Mouse (Mus musculus) liver, embryonic 11.5 days (tissue): ENCODE data around the gene Bcl9l. TPM values are rescaled to one million over a fixed set of nuclear protein-coding genes. Genes with fewer than 3 reads are reported as not detected.

Experiments used
- ATAC-seq: fragments of 200-750 bp; cut with Nextera tagmentation; replicated peaks from 2 replicates; pipeline ENCODE4 v1.8.0; 2017; ENCODE audit warnings: moderate number of reproducible peaks, mild to moderate bottlenecking, moderate TSS enrichment, moderate library complexity; ENCODE audit not compliant: low FRiP score
- DNase-seq: peaks from one replicate; pipeline ENCODE4 v3.0.0-alpha.2; 2017; ENCODE audit warnings: low spot score
- H3K27ac ChIP-seq: fragments of 300-500 bp; sonication (generic); 2 replicates; pipeline ENCODE4 v1.5.1; 2014; ENCODE audit warnings: mild to moderate bottlenecking, low read depth, low read length, control low read depth
- H3K27me3 ChIP-seq: fragments of 300-500 bp; sonication (generic); replicated peaks from 2 replicates; pipeline ENCODE4 v1.6.1; 2014; ENCODE audit warnings: low read length, mixed read lengths; ENCODE audit not compliant: control insufficient read depth, insufficient read depth
- H3K36me3 ChIP-seq: fragments of 300-500 bp; sonication (generic); 2 replicates; pipeline ENCODE4 v1.6.1; 2014; ENCODE audit warnings: mild to moderate bottlenecking, low read length, moderate library complexity, mixed read lengths; ENCODE audit not compliant: control insufficient read depth, insufficient read depth
- H3K4me1 ChIP-seq: fragments of 300-500 bp; sonication (generic); replicated peaks from 2 replicates; pipeline ENCODE4 v1.6.1; 2014; ENCODE audit warnings: low read length, mixed read lengths; ENCODE audit not compliant: control insufficient read depth, insufficient read depth
- H3K4me2 ChIP-seq: fragments of 300-500 bp; sonication (generic); 2 replicates; pipeline ENCODE4 v1.6.1; 2014; ENCODE audit warnings: mild to moderate bottlenecking, control low read depth, moderate library complexity
- H3K4me3 ChIP-seq: fragments of 300-500 bp; sonication (generic); 2 replicates; pipeline ENCODE4 v1.5.1; 2014; ENCODE audit warnings: low read depth, low read length, control low read depth
- H3K9ac ChIP-seq: fragments of 300-500 bp; sonication (generic); 2 replicates; pipeline ENCODE4 v1.6.1; 2014; ENCODE audit warnings: low read depth, low read length, control low read depth
- H3K9me3 ChIP-seq: fragments of 300-500 bp; sonication (generic); 2 replicates; pipeline ENCODE4 v1.6.1; 2016; ENCODE audit warnings: low read length, inconsistent platforms, mixed read lengths; ENCODE audit not compliant: control insufficient read depth
- WGBS: fragments of 180-500 bp; shearing (Covaris S2); extraction: QIAGEN DNeasy Blood & Tissue Kit; methylation state at CpG from one replicate; pipeline ENCODE4 v1.1.7; 2014; 5-methylcytosine and 5-hydroxymethylcytosine counted together
- polyA plus RNA-seq: library from polyadenylated mRNA; unstranded; fragments of >200 nt; fragmentation: Nextera tagmentation; extraction: Ambion mirVana; gene quantifications from 2 replicates; pipeline ENCODE4 v1.2.1, GENCODE M21; 2014

The Bcl9l gene
- polyA plus RNA-seq, 1 experiment from 2014 or later = 5.0 TPM

DNA sequence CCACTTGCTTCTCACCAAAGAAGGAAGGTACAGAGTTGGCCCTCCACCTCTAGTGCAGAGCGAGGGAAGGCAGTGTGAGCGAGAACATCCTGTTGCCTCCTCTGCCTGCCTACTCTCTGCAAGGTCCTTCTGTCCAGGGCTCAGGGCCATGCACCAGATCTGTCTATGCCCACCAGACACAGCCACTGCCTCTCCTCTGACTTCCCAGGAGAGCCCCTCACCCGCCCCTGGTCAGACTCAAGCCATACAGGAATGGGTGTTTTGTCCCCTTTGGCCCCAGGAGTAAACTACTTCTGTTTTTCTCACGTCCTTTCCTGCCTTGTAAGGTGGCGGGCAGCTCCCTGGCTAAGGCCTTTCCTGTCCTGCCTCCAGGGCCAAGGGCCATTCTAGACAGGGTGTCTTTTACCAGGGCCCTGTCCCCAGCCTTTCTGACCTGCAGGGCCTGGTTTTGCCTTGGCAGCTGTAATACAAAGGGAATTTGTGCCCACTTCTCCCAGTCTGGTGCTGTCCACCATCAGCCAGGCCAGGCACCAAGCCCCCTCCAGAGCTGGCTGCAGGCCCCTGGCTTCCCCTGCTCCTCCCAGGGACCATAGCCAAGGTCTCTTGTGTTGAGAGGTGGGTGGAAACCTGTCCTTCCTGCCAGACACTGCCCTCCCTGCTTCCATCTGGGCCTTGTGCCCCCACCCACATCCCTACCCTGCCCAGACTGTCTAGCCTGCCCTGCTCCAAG lies 28.4 kb downstream of the Bcl9l start:
- DNase-seq (no peak), ATAC-seq (no peak)
- Histone ChIP-seq H3K36me3 (peaks cover 8% of the 10 kb centered on the region; the same call in 1 of the 2 replicates), H3K9me3 (no peaks in the 10 kb centered on the region), H3K27me3 (no peaks in the 10 kb centered on the region), H3K4me2 (no peak overlapping the region), H3K9ac (no peak overlapping the region), H3K4me1 (peaks cover 20% of the 10 kb centered on the region), H3K4me3 (no peak overlapping the region), H3K27ac (0 out of 2 replicates have a peak overlapping the region, but pooled peaks have one; percentile 3)
- WGBS = 73% methylated on average over 5 of the region's 5 CpGs

DNA sequence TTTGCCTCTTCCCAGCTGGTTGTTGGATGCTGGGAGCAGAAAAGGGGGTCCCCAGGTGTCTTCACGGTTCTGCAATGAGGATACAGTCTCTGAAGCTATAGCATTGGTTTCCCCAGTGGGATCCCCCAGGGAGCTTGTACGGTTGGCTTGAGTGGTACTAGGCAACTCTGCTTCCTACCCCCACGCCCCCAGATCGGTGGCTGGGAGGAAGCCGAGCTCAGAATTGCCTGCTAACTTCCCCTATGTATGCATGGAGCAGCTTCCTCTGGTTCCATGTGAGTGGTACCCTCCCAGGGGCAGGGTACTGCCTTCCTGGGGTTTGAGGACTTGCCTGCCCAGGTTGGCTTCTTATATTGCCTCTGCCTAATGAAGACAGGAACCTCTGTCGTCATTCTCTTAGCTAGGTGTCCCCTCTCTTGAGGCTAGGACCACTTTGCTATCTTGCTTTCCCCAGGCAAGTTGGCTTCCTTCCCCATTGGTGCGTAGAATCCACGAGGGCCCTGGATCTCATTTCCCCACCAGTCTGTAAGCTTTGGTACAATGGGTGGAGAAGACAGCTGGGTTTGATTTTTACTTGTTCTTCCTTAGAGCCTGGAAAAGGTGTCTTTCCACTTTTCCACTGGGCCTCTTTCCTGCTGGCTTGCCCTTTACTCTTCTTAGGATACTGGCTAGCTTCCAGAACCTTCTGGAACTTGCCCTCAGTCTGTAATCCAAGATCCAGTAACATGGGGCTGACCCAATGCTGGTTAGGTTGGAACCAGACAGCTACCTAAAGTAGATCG lies 29.5 kb downstream of the Bcl9l start:
- DNase-seq = no peak
- Histone ChIP-seq H3K27me3 (no peaks in the 10 kb centered on the region), H3K4me1 (peaks cover 20% of the 10 kb centered on the region)

DNA sequence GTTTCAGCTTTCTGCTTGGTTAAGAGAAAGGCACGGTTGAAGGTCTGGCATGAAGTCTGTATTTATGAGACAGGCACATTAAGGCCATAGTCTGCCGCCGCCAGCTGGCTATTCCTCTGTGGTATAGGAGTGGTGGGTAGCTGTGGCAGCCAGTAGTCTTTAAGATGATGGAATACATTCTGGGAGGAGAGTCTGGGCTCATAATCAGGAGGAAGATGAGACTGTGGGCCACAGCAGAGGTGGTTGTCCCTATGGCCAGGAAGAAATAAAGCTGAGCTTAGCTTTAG lies 30.0 kb downstream of the Bcl9l start:
- 89% methylated on average over 3 of the region's 3 CpGs for WGBS
- H3K27me3 ChIP-seq = no peaks in the 10 kb centered on the region

More for the DNA sequence above, 29.5 kb downstream of the Bcl9l start:
- no peaks in the 10 kb centered on the region for H3K9me3 ChIP-seq
- H3K27ac ChIP-seq = no peak overlapping the region
- H3K9ac ChIP-seq = no peak overlapping the region
- no peak overlapping the region for H3K4me3 ChIP-seq
- ATAC-seq = no peak
- H3K36me3 ChIP-seq = peaks cover 2% of the 10 kb centered on the region; the same call in 1 of the 2 replicates
- H3K4me2 ChIP-seq = no peak overlapping the region
- 45% methylated on average over 9 of the region's 9 CpGs for WGBS

DNA sequence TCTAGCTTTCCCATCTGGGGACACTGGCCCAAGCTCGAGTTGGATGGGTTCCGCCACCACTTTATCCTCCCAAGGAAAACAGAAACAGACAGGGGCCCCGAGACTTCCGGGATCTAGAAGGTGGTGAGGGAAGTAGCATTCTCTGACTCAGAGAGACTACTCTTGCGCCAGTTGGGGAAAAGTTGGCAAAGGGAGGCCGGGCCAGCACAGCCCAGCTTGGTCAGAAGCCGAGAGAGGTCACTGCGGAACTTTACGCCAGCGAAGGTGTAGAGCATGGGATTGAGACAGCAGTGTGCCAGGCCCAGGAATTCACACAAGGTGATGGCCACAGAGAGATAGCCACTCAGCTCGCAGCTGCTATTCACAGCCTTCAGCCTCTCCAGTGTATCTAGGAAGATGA lies 30.5 kb downstream of the Bcl9l start:
- Histone ChIP-seq H3K4me3 (no peak overlapping the region), H3K36me3 (no peaks in the 10 kb centered on the region), H3K4me1 (peaks cover 20% of the 10 kb centered on the region), H3K9me3 (no peaks in the 10 kb centered on the region), H3K4me2 (no peak overlapping the region), H3K27ac (no peak overlapping the region), H3K27me3 (no peaks in the 10 kb centered on the region), H3K9ac (no peak overlapping the region)
- DNase-seq (no peak), ATAC-seq (no peak)
- 79% methylated on average over 11 of the region's 11 CpGs for WGBS

More for the DNA sequence above, 30.0 kb downstream of the Bcl9l start:
- H3K9ac ChIP-seq = no peak overlapping the region
- H3K27ac ChIP-seq = no peak overlapping the region
- peaks cover 20% of the 10 kb centered on the region for H3K4me1 ChIP-seq
- no peak for ATAC-seq
- no peak overlapping the region for H3K4me3 ChIP-seq
- no peak overlapping the region for H3K4me2 ChIP-seq
- H3K9me3 ChIP-seq = no peaks in the 10 kb centered on the region
- no peaks in the 10 kb centered on the region for H3K36me3 ChIP-seq
- no peak for DNase-seq

DNA sequence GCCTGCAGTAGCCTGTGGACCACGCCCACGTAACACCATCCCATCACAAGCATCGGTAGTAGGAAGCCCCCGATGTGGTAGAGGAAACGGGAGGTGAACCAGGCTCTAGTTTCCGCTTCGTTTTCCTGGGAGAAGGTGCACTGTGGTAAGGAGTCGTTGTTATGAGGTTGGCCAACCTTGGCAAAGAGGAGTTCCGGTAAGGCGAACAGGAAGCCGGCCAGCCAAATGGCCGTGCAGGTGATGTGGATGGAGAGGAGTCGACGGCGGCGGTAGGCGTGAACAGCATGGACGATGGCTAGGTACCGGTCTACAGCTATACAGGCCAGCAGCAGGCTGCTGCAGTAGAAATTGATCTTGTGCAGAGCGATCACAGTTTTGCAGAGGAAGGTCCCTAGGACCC lies 31.0 kb downstream of the Bcl9l start:
- Histone ChIP-seq H3K27me3 (no peaks in the 10 kb centered on the region), H3K9ac (no peak overlapping the region), H3K9me3 (no peaks in the 10 kb centered on the region), H3K27ac (no peak overlapping the region), H3K4me1 (peaks cover 20% of the 10 kb centered on the region), H3K4me3 (no peak overlapping the region), H3K36me3 (no peaks in the 10 kb centered on the region), H3K4me2 (no peak overlapping the region)
- DNase-seq = no peak
- 72% methylated on average over 20 of the region's 20 CpGs for WGBS
- ATAC-seq = no peak

DNA sequence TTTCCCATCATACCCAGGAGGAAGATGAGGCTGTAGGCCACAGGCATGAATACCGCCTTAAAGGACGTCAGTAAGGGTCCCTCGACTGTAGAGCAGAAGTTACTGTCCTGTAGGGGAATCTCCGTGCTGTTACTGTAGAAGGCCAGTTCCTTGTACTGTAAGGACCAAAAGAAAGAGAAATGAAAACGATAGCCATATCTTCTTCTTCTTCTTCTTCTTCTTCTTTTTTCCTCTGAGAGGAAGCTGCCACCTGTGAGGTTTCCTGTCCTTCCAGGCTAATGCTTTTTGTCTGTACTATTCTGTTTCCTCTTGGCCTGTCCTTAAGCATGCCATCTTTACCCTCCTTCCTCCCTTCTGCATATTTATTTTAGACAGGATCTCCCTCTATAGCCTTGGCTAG lies 31.5 kb downstream of the Bcl9l start:
- WGBS = 78% methylated on average over 5 of the region's 5 CpGs
- Histone ChIP-seq H3K4me2 (no peak overlapping the region), H3K27me3 (no peaks in the 10 kb centered on the region), H3K9me3 (no peaks in the 10 kb centered on the region), H3K27ac (no peak overlapping the region), H3K9ac (no peak overlapping the region), H3K4me3 (no peak overlapping the region), H3K36me3 (no peaks in the 10 kb centered on the region), H3K4me1 (peaks cover 18% of the 10 kb centered on the region)
- ATAC-seq (no peak), DNase-seq (no peak)

DNA sequence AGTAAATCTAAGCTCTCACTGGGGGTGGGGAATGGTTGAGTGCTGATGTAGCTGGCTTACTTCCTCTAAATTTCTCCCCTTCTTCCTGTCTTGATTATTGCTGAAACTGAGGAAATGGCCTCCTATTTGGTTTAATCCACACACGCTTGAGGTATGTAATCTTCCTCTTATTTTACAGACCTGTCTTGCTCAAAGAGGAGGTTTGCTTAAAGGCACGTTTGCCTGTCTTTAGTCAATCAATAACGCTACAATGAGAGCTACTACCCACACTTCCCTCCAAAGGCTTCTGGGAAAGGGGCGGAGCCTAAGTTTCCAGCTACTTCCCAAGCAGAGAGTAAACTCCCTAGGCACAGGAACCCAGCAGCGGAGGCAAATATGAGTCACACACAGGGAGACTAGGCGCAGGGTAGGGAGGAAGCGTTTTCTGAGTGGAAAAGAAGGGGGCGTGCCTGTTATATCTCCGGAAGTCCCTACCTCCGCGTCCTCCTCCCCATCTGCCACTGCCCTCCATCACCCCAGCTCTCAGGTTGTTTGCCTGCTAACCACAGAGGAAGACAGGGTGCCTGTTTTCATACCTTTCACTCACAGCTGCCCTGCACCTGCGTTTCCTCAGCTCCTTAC lies 32.6 kb downstream of the Bcl9l start:
- H3K9ac ChIP-seq = peak overlapping the region; percentile 46; the same call in 1 of the 2 replicates
- H3K27ac ChIP-seq = peak overlapping the region; percentile 1; the same call in 1 of the 2 replicates
- ATAC-seq = peak; percentile 48; the same call in 1 of the 2 replicates
- H3K4me2 ChIP-seq = peak overlapping the region; percentile 49
- no peaks in the 10 kb centered on the region for H3K9me3 ChIP-seq
- 30% methylated on average over 12 of the region's 12 CpGs for WGBS
- H3K27me3 ChIP-seq = no peaks in the 10 kb centered on the region
- H3K4me3 ChIP-seq = peak overlapping the region; percentile 30
- H3K4me1 ChIP-seq = peaks cover 11% of the 10 kb centered on the region
- DNase-seq = no peak
- no peaks in the 10 kb centered on the region for H3K36me3 ChIP-seq

DNA sequence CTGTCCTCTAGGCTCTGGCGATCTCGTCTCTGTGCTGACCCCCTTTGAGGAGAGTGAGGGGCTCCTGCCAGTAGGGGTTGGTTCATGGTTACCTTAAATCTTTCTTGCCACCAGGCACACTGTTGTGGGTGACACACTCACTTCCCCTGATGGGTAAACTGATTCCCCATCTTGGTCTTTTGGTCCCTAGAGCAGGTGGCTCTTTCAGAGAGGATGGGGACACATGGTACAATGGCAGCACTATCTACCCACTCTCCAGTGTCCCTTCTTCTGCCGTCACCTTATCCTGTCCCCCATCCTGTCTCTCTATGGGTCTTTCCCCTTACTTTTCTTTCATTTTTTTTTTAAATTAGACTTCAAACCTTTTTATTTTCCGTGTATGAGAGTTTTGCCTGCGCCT lies 33.3 kb downstream of the Bcl9l start:
- ATAC-seq (no peak), DNase-seq (no peak)
- H3K27me3 ChIP-seq = no peaks in the 10 kb centered on the region
- H3K27ac ChIP-seq = no peak overlapping the region; the same call in 1 of the 2 replicates
- peak overlapping the region; percentile 30; the same call in 1 of the 2 replicates for H3K4me3 ChIP-seq
- peaks cover 9% of the 10 kb centered on the region for H3K4me1 ChIP-seq
- no peak overlapping the region for H3K9ac ChIP-seq
- 85% methylated on average over 5 of the region's 5 CpGs for WGBS
- H3K9me3 ChIP-seq = no peaks in the 10 kb centered on the region
- peak overlapping the region; percentile 49 for H3K4me2 ChIP-seq
- no peaks in the 10 kb centered on the region for H3K36me3 ChIP-seq
